Mouse (Mus musculus): ENCODE data around the gene Skor1.

Skor1 gene

GRCm38 (mm10) chr9:63133659-63134058, 15.1 kb downstream of the Skor1 start:
- DNase-seq (ENCODE audit: low read depth, low spot score): no peak

DNA sequence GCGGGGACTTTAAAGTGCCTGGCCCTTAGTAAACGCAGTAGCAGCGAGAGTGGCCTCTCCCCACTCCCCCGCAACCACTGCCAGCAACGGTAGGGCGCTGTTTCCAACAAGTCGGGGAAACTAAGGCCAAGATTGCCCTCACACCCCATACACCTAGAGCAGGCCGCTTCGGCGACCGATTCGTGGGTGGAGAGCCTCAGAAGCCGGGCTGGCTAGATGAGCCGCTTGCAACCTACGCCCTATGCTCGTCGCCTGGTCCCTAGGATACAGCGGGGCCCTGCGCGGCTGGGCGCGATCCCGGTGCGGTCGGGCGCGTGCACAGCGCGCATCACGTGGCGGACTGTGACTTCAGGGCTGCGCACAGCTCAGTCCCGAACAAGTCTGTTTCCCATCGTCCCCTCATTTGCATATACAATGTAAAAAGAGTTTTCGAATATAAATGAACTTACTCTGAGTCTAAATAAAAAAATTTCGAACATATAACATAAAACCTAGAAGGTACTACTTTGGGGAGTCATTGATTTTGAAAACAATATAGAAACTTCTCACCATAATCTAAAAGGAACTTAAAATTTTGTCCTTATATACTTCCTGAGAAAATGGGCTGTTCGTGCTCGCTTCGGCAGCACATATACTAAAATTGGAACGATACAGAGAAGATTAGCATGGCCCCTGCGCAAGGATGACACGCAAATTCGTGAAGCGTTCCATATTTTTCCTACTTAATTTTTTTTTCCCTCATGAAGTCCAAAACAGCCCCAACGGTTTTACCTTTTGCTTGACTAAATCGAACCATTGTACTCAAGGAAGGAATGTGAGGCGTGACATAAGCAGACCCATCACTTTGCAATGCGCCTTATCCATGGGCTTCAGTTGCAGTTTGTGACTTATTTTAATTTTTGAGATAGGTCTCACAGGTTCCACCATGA, 15.8 kb downstream of the Skor1 start:
- DNase-seq (ENCODE audit: low read depth, low spot score): peak; percentile 95

DNA sequence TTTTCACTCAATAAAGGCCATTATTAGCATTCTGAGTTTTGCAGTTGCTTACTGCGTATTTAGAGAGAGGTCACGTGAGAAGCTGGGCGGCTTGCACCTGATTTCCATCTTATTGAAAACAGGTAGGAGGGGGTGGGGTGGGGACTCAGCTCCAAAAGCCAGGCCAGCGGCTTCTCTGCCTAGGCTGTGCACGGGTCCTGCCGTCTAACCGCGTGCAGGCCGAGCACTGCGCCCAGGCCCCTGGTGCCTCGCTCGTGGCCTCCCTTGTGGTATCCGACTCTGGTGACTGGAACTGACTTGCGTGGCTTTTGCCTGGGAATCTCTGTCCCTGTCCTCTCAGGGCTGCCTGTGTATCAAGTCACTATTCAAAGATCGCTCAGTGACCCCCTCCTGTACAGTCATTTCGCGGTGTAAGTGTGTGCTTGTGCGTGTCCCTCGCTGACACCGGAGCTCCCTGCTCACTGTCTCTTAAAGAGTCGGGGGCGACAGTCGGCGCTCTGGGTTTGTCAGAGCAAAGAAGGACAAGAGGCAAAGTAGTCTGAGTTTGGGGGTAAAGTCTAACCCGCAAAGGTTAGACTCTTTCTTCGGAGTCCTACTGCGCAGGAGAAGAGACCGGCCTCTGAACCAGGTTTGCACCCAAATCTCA, 16.7 kb downstream of the Skor1 start:
- DNase-seq (ENCODE audit: low read depth, low spot score): no peak

- DNase-seq (ENCODE audit: low read depth, low spot score): no peak
Observed at GRCm38 (mm10) chr9:63129641-63130041, 19.1 kb downstream of the Skor1 start.

GRCm38 (mm10) chr9:63124512-63124911, 24.2 kb downstream of the Skor1 start:
- DNase-seq (ENCODE audit: low read depth, low spot score): no peak

- peak; percentile 93 for DNase-seq (ENCODE audit: low read depth, low spot score)
Observed at GRCm38 (mm10) chr9:63123451-63124438, 25.0 kb downstream of the Skor1 start.

DNA sequence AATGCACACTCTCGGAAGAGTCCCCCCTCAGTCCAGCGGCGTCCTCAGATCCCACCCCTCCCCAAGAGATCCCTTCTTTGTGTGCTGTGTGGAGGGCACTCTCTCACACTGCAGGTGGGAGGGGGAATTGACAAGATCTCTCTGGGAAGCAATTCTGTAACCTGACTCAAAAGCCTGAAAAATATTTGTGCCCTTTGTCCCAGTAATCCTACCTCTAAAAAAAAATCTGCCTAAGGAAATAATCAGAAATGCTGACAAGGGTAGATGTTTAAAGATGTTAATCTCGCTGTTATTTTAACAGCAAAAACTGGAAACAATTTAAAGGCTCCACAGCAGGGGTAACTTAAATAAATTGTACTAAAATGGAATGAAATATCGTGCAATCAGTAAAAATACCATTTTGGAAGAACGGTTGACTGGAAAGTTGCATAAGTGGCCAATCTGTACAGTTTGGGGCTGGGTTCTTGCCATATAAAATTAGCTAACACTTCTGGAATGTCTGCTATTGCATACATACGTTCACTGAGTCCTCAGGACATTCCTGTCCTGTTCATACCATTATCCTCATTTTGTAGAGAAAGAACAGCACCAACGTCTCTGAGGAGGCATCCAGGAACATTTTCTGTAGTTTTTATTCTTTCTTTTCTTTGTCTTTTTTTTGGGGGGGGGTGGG, 26.5 kb downstream of the Skor1 start:
- no peak for DNase-seq (ENCODE audit: low read depth, low spot score)

GRCm38 (mm10) chr9:63118385-63118784, 30.4 kb downstream of the Skor1 start:
- no peak for DNase-seq (ENCODE audit: low read depth, low spot score)

DNA sequence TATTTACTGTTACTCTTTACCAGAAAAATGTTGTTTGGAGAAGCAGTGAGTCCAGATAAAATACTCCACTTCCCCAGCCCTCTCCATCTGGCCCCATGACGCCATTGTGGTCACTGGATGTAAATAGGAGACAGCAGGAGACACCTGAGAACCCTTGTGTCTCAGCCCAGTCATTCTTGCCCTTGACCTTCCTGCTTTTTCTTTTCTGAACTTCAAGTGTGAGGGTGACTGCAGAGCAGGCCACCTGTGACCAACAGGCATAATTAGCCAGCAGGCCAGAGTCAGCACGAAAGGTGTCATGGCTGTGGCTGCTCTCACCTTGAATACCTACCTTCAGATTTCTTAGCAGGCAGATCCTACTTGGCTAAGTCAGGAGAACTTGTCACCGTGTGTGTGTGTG, 36.2 kb downstream of the Skor1 start:
- DNase-seq (ENCODE audit: low read depth, low spot score): no peak

DNA sequence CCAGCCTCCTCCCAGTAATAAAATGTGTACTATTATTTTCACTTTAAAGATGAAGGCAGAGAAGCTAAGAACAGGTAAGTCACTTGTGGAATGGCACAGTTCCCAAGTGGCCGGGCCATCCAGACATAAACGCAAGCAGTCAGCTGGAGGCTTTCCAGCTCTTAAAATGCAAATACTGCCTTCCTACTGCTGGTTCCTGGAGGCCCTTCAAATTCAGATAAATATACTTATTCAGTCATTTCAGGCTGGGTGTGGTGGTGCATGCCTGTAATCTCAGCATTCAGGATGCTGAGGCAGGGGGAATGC, 39.0 kb downstream of the Skor1 start:
- DNase-seq (ENCODE audit: low read depth, low spot score): no peak

DNA sequence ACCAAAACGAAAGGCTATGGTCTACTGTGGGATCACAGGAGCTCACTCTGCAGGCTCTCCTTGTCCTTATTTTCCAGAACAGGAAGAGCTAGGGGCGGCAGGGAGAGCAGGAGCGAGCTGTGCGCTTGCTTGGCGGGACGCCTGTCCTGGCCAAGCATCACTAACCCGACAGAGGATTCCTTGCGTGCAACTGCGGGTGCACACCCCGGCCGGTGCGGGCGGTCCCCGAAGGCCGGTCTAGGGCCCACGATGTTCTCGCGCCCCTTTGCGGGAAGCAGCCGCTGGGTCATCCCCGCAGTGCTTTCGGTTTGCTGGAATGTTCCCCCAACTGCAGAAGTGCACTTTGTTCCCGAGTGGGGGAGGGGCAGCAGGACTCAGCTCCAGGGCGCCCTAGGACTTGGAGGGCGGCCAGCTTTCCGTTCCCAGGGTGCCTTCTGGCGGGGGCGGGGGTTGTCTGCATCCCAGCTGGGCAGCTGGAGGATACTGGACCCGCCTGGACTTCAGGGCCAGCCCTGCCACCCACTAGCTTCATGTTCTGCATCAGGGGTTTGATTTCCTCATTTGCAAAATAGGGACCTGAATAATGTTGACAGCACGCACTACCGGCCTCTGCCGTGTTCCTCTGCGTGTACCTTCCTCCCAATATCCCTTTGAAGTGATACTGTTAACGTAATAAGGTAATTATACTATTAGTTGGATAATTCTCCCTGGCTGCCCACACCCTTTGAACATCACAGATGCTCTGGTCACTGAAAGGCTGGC, 39.6 kb downstream of the Skor1 start:
- peak; percentile 78 for DNase-seq (ENCODE audit: low read depth, low spot score)

GRCm38 (mm10) chr9:63108580-63108979, 40.2 kb downstream of the Skor1 start:
- DNase-seq (ENCODE audit: low read depth, low spot score): no peak

DNA sequence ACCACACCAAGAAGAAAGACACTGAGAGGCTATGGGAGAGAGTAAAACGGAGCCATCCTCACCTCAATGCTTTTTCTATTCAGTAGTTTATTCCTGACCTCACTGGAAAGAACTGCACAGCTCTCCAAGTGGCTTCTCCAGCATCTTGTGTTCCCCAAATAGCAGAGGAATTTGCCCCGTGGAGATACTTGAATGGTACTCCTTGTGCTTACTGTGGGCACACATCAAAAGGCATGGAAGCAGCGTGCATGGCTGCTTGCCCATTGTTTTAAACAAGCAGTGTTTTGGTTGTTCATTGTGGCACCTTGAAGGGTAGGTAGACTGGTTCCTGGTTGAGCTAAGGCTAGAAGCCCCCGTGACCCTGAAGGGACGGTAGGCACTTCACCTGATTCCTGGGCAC, 48.1 kb downstream of the Skor1 start:
- no peak for DNase-seq (ENCODE audit: low read depth, low spot score)

- DNase-seq (ENCODE audit: low read depth, low spot score): no peak
Observed at GRCm38 (mm10) chr9:63099876-63100275, 48.9 kb downstream of the Skor1 start.

DNA sequence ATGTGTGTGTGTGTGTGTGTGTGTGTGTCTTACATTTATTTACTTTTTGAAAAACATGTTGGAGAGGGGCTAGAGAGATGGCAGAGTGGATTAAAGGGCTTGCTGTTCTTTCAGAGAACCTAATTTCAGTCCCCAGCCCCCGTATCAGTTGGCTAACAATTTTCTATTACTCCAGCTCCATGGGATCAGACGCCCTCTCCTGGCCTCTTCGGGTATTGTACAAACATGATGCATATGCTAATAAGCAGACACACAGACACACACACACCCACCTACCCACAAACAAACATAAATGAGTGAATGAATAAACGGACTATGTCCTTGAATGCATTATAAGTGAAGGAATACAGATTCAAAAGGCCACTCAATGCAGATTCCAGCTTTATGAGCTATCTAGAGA, 49.4 kb downstream of the Skor1 start:
- DNase-seq (ENCODE audit: low read depth, low spot score): no peak

DNA sequence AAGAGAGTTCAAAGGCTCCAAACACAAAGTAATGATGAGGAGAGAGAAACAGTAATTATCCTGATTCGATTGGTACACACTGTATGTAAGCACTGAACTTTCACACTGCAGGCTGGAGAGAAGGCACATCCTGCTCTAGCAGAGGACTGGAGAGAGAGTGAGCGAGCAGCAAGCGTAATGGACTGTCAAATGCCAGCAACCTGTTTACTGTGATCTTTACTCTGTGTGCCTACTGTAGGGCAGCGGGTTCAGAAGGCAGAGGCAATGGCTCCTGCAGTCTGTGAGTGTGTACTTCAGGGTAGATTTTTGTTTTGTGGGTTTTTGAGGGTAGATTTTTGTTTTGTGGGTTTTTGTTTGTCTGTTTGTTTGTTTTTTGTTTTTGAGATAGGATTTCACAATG, 49.9 kb downstream of the Skor1 start:
- no peak for DNase-seq (ENCODE audit: low read depth, low spot score)

DNA sequence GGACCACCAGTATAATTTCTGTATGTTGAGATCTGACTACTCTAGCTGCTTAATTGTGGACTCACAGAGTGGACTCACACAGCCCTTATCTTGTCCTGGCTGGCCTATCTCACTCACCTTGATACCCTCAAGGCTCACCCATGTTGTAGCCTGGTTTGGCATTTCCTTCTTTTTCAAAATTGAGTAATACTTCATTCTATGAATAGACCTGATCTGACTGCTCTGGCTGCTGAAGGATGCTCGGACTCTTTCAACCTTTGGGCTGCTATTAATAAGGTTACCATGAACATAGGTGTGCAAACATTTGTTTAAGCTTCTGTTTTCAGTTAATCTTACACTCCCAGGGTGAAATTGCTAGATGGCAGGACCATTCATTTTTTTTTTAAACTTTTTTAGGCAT, 51.6 kb downstream of the Skor1 start:
- DNase-seq (ENCODE audit: low read depth, low spot score): no peak

- no peak for DNase-seq (ENCODE audit: low read depth, low spot score)
Observed at GRCm38 (mm10) chr9:63094030-63094429, 54.7 kb downstream of the Skor1 start.

DNA sequence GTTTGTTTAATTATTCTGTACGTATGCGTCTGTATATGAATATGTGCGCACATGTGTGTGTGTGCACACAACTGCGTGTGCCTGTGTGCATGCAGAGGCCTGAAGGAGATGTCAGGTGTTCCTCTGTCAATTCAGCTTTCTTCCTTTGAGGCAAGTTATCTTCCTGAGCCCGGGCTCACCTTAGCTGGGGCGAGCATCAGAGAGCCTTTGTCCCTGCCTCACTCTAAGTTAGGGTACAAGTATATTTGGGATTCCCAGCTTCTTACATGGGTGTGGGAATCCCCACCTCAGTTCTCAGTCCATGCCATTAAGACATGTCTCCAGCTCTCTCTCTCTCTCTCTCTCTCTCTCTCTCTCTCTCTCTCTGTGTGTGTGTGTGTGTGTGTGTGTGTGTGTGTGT, 56.2 kb downstream of the Skor1 start:
- DNase-seq (ENCODE audit: low read depth, low spot score): no peak

- peak; percentile 73 for DNase-seq (ENCODE audit: low read depth, low spot score)
Observed at GRCm38 (mm10) chr9:63091971-63092528, 56.7 kb downstream of the Skor1 start.

Measured in forelimb bud, embryonic 11.5 days (tissue).